Mouse (Mus musculus): ENCODE results near the gene Sccpdh.
"Not testable (repeated sequence)": the region's sequence is repeated elsewhere in the genome, so short reads cannot be mapped to it uniquely, and the experiment has no call there.

Sccpdh gene

DNA sequence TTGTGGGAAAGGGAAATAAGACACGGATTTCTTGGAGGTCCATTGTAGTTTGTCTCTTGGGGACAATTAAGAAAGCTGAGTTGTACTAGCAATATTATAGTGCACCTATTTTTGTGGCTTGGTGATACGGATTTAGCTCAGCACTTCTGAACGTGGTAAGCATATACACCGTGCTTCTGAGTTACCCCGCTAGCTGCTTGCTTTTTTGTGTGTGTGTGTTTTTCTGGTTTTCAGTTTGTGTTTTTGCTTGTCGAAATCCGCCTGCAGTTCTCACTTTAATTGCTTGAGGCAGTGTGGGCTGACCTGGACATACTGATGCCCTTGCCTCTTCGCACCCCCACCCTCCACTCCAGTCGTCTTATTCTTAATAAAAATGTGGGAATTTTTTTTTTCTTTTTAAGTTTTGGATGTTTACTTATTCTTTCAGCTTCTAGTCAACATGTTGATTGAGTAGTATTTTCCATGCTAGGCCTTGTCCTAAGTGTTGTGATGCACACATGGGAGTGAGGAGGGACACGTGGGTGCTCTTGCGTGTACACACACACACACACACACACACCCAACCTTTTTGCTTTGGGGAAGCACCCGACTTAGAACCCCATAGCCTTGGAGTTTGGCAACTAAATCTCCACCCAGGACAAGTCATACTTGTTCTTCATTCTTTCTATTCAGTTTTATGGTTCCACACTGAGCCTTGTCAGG lies 977 bp downstream of the Sccpdh start:
- peak; percentile 20 for DNase-seq (ENCODE audit: extremely low spot score, low spot score)

DNA sequence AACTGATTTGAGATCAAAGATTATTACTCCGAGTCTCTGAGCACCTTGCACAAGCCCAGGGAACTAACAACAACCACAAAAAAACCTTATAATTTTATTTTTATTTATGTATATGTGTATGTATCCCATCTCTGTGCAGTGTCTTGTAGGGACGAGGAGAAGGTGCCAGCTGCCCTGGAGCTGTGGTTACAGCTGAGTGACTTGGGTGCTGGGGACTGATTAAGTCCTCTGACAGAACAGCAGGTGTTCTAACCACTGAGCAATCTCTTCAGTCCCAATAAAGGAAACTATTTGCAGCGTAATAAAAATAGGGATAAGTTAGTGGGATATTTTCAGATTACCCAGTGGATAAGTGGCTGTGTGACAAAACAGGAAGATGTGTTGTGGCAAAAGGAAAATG lies 6.3 kb downstream of the Sccpdh start:
- DNase-seq (ENCODE audit: extremely low spot score, low spot score), result no peak

DNA sequence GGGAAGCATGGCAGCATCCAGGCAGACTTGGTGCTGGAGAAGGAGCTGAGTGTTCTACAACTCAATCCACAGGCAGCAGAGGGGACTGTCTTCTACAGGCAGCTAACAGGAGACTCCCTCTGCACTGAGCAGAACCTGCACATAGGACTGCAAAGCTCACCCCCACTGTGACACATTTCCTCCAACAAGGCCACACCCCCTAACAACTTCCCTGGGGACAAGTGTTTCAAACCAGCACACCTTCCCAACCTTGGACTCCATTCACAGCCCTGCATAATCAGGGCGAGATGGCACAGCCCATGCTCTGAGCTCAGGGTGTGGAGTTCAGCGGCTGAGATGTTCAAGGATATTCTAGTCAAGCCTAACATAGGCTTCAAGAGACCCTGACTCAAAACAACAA lies 9.0 kb downstream of the Sccpdh start:
- DNase-seq (ENCODE audit: extremely low spot score, low spot score), result no peak

DNA sequence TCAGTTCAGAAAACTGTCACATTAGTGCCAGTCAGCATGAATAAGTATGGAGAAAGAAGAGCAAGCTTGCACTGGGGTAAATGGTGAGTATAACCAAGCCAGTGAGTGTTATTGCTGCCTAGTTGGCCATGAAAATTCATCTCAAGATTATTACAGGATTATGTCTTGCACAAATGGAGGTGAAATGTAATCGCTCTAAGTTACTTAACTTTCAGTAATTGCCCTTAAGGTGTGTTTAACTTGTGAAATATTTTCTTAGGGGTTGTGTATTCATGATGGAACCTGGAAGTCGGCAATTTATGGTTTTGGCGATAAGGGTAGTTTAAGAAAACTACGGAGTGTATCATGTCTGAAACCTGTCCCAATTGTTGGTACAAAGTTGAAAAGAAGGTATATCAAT lies 11.3 kb downstream of the Sccpdh start:
- DNase-seq (ENCODE audit: extremely low spot score, low spot score), result no peak

DNA sequence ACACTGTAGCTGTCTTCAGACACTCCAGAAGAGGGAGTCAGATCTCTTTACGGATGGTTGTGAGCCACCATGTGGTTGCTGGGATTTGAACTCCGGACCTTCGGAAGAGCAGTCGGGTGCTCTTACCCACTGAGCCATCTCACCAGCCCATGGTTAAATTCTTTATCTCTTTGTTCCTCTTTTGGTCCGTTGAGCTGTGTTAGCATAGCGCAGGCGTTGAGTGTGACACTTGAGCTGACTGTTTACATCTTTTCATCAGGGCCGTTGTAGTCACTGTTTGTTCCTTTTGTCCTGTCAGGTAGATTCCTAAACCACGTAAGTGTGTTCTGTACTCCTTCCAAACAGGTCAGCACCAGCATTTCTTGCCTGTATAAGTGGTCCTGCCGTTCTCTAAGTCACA lies 14.7 kb downstream of the Sccpdh start:
- DNase-seq (ENCODE audit: extremely low spot score, low spot score), result not testable (repeated sequence)

GRCm38 (mm10) chr1:179686348-179686747 lies 18.3 kb downstream of the Sccpdh start:
- DNase-seq (ENCODE audit: extremely low spot score, low spot score), result no peak

GRCm38 (mm10) chr1:179686781-179687180 lies 18.8 kb downstream of the Sccpdh start:
- no peak for DNase-seq (ENCODE audit: extremely low spot score, low spot score)

- no peak for DNase-seq (ENCODE audit: extremely low spot score, low spot score)
Measured at GRCm38 (mm10) chr1:179687305-179687704, 19.3 kb downstream of the Sccpdh start.

GRCm38 (mm10) chr1:179687966-179688365 lies 20.0 kb downstream of the Sccpdh start:
- DNase-seq (ENCODE audit: extremely low spot score, low spot score), result no peak

DNA sequence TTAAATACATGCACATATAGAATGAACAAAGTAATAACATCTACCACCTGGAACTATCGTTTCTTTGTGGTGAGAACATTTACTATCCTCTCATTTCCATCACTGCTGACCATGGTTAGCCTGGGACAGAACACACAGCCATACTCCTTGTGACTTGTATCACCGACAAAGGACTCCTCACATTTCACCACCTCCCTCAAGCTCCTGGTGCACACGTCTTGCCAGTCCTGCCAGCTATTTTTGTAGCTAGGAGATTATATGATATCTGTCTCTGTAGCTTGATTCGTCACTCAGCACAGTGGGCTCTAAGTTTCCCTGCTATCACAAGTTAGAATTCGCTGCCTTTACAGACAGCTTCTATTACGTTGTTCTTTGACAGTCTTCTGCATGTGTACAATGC lies 20.4 kb downstream of the Sccpdh start:
- no peak for DNase-seq (ENCODE audit: extremely low spot score, low spot score)

DNA sequence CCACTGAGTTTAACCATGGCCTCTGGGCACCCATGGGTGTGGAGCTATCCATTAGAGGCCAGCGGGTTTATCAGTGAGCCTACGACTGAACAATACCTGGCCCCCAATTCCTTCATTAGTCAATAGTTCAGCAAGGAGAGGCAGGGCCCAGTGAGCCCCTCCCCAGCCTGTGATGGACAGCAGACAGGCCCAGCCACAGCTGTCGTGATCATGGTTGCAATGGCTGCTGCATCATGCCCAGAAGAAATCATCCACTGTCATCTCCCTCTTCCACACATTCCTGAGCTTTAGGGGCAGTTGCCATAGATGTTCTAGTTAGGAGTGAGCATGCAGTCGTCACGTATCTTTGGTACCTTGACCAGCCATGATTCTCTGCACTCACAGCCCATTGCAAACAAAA lies 20.9 kb downstream of the Sccpdh start:
- DNase-seq (ENCODE audit: extremely low spot score, low spot score), result no peak

DNA sequence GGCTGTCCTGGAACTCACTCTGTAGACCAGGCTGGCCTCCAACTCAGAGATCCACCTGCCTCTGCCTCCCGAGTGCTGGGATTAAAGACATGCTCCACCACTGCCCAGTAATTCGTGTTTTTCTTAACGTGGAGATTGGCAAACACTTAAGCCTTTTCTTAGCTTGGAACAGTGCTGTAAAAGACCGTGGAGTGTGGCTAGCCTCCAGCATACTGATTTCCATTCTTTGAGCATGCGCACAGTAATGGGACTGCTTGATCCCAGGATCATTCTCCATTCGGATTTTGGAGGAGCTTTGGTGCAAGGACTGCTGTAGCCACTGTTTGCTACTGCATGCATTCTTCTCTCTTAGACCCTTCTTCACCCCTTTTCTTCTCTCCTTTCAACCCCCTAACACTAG lies 21.5 kb downstream of the Sccpdh start:
- DNase-seq (ENCODE audit: extremely low spot score, low spot score), result no peak

DNA sequence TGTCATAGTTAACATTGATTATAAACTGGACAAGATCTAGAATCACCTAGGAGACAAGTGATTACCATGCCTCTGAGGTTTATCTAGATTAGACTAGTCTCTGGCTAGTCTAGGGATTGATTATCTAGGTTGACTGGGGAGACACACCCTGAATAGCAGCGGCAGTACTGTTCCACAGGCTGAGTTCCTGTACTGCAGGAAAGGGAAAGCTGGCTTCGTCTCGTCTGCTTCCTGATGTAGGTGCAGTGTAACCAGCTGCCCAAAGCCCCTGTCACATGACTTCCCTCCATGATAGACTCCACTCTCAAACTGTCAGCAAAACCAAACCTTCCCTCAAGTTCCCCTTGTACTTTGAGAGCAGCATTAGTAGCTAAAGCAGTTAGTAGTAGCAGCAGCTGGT lies 36.1 kb downstream of the Sccpdh start:
- DNase-seq (ENCODE audit: extremely low spot score, low spot score), result no peak

GRCm38 (mm10) chr1:179705154-179705553 lies 37.1 kb downstream of the Sccpdh start:
- DNase-seq (ENCODE audit: extremely low spot score, low spot score), result no peak

DNA sequence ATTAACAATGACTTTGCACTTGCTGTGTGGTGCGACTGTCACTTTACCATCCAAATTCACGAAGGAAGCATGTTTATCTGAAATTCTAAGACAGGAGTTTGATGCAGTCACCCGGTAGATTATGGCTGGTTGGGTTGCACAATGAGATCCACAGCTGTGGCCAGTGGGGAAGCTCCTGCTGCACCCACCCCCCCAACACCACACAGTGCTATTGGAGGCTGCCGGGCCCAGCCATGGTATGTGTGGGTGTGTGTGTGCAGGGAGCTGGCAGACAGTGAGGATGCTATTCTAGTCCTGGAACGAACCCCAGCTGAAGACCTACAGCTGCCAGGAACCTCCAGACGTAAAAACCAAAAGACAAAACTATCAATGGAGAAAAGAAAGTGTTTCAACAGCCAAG lies 41.4 kb downstream of the Sccpdh start:
- no peak for DNase-seq (ENCODE audit: extremely low spot score, low spot score)

- DNase-seq (ENCODE audit: extremely low spot score, low spot score), result no peak
Measured at GRCm38 (mm10) chr1:179710739-179711138, 42.7 kb downstream of the Sccpdh start.

- no peak for DNase-seq (ENCODE audit: extremely low spot score, low spot score)
Measured at GRCm38 (mm10) chr1:179712658-179713057, 44.6 kb downstream of the Sccpdh start.

DNA sequence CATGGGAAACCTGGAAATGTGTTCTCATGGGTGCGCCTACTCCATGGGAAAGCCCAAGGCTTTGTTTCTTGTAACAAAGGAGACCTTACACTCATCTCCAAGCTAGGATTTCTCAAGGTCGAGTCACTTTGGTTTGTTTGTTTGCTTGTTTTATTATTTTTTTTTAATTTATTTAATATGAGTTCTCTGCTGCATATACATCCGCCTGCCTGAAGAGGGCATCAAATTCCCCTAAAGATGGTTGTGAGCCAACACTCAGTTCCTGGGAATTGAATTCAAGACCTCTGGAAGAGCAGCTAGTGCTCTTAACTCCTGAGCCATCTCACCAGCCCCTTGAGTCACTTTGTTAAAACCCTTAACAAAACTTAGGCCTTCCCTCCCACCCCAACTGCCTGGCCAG lies 45.4 kb downstream of the Sccpdh start:
- no peak for DNase-seq (ENCODE audit: extremely low spot score, low spot score)

GRCm38 (mm10) chr1:179715289-179715688 lies 47.3 kb downstream of the Sccpdh start:
- DNase-seq (ENCODE audit: extremely low spot score, low spot score), result not testable (repeated sequence)

DNA sequence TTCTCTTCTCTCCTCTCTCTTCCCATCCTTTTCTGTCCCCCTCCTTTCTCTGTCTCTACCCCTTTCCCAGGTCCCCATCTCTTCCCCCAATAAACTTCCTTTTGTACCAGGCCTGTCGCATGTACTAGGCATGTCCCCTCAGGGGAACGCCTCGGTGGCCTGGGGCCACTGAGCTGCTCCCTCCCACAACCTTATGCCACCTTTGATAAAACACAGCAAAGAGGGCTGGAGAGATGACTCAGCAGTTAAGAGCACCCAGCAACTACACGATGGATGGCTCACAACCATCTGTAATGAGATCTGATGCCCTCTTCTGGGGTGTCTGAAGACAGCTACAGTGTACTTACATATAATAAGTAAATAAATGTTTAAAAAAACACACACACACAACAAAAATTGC lies 47.8 kb downstream of the Sccpdh start:
- no peak for DNase-seq (ENCODE audit: extremely low spot score, low spot score)

- no peak for DNase-seq (ENCODE audit: extremely low spot score, low spot score)
Measured at GRCm38 (mm10) chr1:179722811-179723469, 54.9 kb downstream of the Sccpdh start.

DNA sequence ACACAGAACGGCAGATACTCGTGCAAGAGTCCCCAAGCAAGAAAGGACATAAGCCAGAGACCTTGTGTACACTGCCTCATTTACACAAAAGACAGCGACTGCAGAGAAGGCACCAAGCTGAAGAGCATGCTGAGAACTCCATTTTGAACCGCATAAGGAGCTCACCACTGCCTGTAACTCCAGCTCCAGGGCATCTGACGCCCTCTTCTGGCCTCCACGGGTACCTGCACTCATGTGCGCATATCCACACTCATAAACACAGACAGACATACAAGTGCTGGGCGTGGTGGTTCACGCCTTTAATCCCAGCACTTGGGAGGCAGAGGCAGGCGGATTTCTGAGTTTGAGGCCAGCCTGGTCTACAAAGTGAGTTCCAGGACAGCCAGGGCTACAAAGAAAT lies 60.7 kb downstream of the Sccpdh start:
- no peak for DNase-seq (ENCODE audit: extremely low spot score, low spot score)

- no peak for DNase-seq (ENCODE audit: extremely low spot score, low spot score)
Measured at GRCm38 (mm10) chr1:179731391-179731790, 63.4 kb downstream of the Sccpdh start.

Data from neural tube, embryonic 10.5 days (tissue).